Comparison of ENCODE assay signal across 8 mouse cellular contexts in the genomic region with DNA sequence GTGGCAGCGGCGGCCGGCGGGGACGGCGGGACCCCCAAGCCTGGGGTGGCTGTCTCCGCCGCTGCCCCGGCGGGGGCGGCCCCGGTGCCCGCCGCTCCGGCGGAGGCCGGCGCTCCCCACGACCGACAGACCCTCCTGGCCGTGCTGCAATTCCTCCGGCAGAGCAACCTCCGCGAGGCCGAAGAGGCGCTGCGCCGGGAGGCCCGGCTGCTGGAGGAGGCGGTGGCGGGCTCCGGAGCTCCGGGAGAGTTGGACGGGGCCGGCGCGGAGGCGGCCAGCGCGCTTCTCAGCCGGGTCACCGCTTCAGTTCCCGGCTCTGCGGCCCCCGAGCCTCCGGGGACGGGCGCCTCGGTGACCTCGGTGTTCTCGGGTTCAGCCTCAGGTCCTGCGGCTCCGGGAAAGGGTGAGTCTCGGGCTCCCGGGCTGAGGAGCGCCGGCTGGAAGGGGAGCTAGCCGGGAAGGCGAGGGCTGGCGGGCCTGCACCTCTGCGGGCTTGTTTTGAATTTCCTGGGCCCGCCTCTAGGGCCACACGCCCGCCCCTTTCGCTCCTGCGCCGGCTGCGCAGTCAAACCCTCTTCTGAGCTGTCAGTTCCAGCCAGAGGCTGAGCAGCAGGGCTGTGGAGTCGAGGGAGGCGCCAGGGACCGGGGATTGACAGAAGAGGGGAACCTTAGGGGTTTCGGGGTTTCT. TPM values are rescaled to one million over a fixed set of nuclear protein-coding genes. Genes with fewer than 3 reads are reported as not detected.
DNase-seq lines count a peak whose midpoint lies in the region; ATAC-seq and TF ChIP-seq lines count a peak whose summit lies in the region.

No protein-coding gene starts in this region.

- no peaks in the 10 kb centered on the region for H3K27me3 ChIP-seq in CH12.LX (replicated peaks)
- H3K27me3 ChIP-seq in forebrain, embryonic 11.5 days (ENCODE audit: control insufficient read depth, insufficient read depth, low read length): no peaks in the 10 kb centered on the region
- no peaks in the 10 kb centered on the region for H3K27me3 ChIP-seq in heart, embryonic 16.5 days (ENCODE audit: control insufficient read depth, insufficient read depth, low read length)
- H3K27me3 ChIP-seq in liver, embryonic 15.5 days: no peaks in the 10 kb centered on the region
- H3K27me3 ChIP-seq in neural tube, embryonic 11.5 days (ENCODE audit: control insufficient read depth, insufficient read depth, low read length): no peaks in the 10 kb centered on the region
- H3K27me3 ChIP-seq in stomach, postnatal 0 days (ENCODE audit: control insufficient read depth, insufficient read depth, low read length): no peaks in the 10 kb centered on the region

- dilution Hi-C loops in CH12.LX (cut with MboI; ENCODE audit: extremely low pct_ligation_motif_present, extremely low pct_unique_long_range_greater_than_20kb, low sequenced_read_pairs): no loop called here

- TF ChIP-seq POLR2A in CH12.LX (IDR thresholded peaks at IDR 0.05; ENCODE audit: low read depth, low read length): peak; percentile 62

- peak overlapping the region; percentile 83; the same call in 1 of the 2 replicates for H3K4me2 ChIP-seq in CH12.LX (ENCODE audit: insufficient read depth, low read depth, poor library complexity, severe bottlenecking)
- H3K4me2 ChIP-seq in forebrain, embryonic 11.5 days (ENCODE audit: low read depth, low read length, severe bottlenecking): peak overlapping the region; percentile 72
- peak overlapping the region; percentile 93 for H3K4me2 ChIP-seq in heart, embryonic 16.5 days (ENCODE audit: low read depth, low read length)
- H3K4me2 ChIP-seq in liver, embryonic 15.5 days: peak overlapping the region; percentile 83
- H3K4me2 ChIP-seq in neural tube, embryonic 11.5 days (ENCODE audit: low read depth): peak overlapping the region; percentile 65
- peak overlapping the region; percentile 70 for H3K4me2 ChIP-seq in stomach, postnatal 0 days (replicated peaks; ENCODE audit: low read depth)

- TF ChIP-seq RAD21 in CH12.LX (IDR thresholded peaks at IDR 0.05; ENCODE audit: low read depth, low read length): no peak

- DNase-seq in CH12.LX (ENCODE audit: extremely low read depth): peak; percentile 83
- peak; percentile 80 for DNase-seq in c-Kit-positive CD71-positive TER-119-negative erythroid progenitor cells, embryonic 14.5 days (ENCODE audit: low read depth)
- peak; percentile 90 for DNase-seq in forebrain, embryonic 11.5 days (ENCODE audit: low spot score)
- DNase-seq in kidney, postnatal 36 days: peak; percentile 89 to 92
- peak; percentile 87 for DNase-seq in neural tube, embryonic 11.5 days (ENCODE audit: low spot score)
- peak; percentile 89 for DNase-seq in stomach, postnatal 0 days (ENCODE audit: low spot score)

- under 1% methylated on average over 53 of the region's 72 CpGs for WGBS in forebrain, embryonic 11.5 days
- WGBS in heart, embryonic 16.5 days: under 1% methylated on average over 56 of the region's 72 CpGs
- under 1% methylated on average over 72 of the region's 72 CpGs for WGBS in liver, embryonic 15.5 days (ENCODE audit: insufficient replicate concordance)
- 1% methylated on average over 36 of the region's 72 CpGs for WGBS in neural tube, embryonic 11.5 days
- WGBS in stomach, postnatal 0 days: 0% methylated on average over 29 of the region's 72 CpGs

- TF ChIP-seq EP300 in CH12.LX (IDR thresholded peaks at IDR 0.05; ENCODE audit: low read length): no peak
- no peak for TF ChIP-seq EP300 in stomach, postnatal 0 days (optimal IDR thresholded peaks at IDR 0.05)

- H3K9ac ChIP-seq in CH12.LX (ENCODE audit: insufficient read depth, low read depth): peak overlapping the region; percentile 91
- peak overlapping the region; percentile 85 for H3K9ac ChIP-seq in forebrain, embryonic 11.5 days (ENCODE audit: low read length)
- H3K9ac ChIP-seq in heart, embryonic 16.5 days (ENCODE audit: low read length): peak overlapping the region; percentile 89
- peak overlapping the region; percentile 99 for H3K9ac ChIP-seq in liver, embryonic 15.5 days
- peak overlapping the region; percentile 90 for H3K9ac ChIP-seq in neural tube, embryonic 11.5 days (ENCODE audit: low read length)
- peak overlapping the region; percentile 94 for H3K9ac ChIP-seq in stomach, postnatal 0 days (ENCODE audit: low read length)

- H3K36me3 ChIP-seq in CH12.LX (replicated peaks in 1 of 2; ENCODE audit: control insufficient read depth in 1 of 2, insufficient read depth in 1 of 2, low read length in 1 of 2): peaks cover 7 to 30% of the 10 kb centered on the region in 2 experiments
- H3K36me3 ChIP-seq in forebrain, embryonic 11.5 days (ENCODE audit: control insufficient read depth, insufficient read depth, low read length): no peaks in the 10 kb centered on the region; the same call in 1 of the 2 replicates
- peaks cover 16% of the 10 kb centered on the region for H3K36me3 ChIP-seq in heart, embryonic 16.5 days (ENCODE audit: control insufficient read depth, insufficient read depth)
- peaks cover 25% of the 10 kb centered on the region for H3K36me3 ChIP-seq in liver, embryonic 15.5 days (replicated peaks)
- H3K36me3 ChIP-seq in neural tube, embryonic 11.5 days (ENCODE audit: control insufficient read depth, insufficient read depth, low read length): no peaks in the 10 kb centered on the region; the same call in 1 of the 2 replicates
- H3K36me3 ChIP-seq in stomach, postnatal 0 days (ENCODE audit: control insufficient read depth, insufficient read depth, low read length): 0 out of 2 replicates have a peak, but pooled peaks cover 2% of the 10 kb centered on the region

- in situ Hi-C loops in CH12.LX (cut with MboI; ENCODE audit: low pct_ligation_motif_present, low pct_unique_long_range_greater_than_20kb, low sequenced_read_pairs): no loop called here

- H3K4me1 ChIP-seq in CH12.LX (ENCODE audit: control insufficient read depth in 1 of 2, insufficient read depth in 2 of 2): peaks cover 0 to 16% of the 10 kb centered on the region in 2 experiments; a peak in 2 of 4 replicates
- peaks cover 4% of the 10 kb centered on the region; the same call in 1 of the 2 replicates for H3K4me1 ChIP-seq in forebrain, embryonic 11.5 days (replicated peaks; ENCODE audit: control insufficient read depth, insufficient read depth, low read length)
- H3K4me1 ChIP-seq in heart, embryonic 16.5 days (ENCODE audit: control insufficient read depth, insufficient read depth, low read length): peaks cover 15% of the 10 kb centered on the region
- H3K4me1 ChIP-seq in liver, embryonic 15.5 days (replicated peaks): peaks cover 24% of the 10 kb centered on the region
- peaks cover 6% of the 10 kb centered on the region; the same call in 1 of the 2 replicates for H3K4me1 ChIP-seq in neural tube, embryonic 11.5 days (ENCODE audit: control insufficient read depth, insufficient read depth, low read length)
- H3K4me1 ChIP-seq in stomach, postnatal 0 days (replicated peaks; ENCODE audit: control insufficient read depth, insufficient read depth): no peaks in the 10 kb centered on the region

- H3K79me2 ChIP-seq in CH12.LX (replicated peaks; ENCODE audit: control insufficient read depth, extremely low read depth, insufficient read depth, poor library complexity, severe bottlenecking): peaks cover 10% of the 10 kb centered on the region

- H3K27ac ChIP-seq in CH12.LX (ENCODE audit: insufficient read depth, low read depth): peak overlapping the region; percentile 57; the same call in 1 of the 2 replicates
- H3K27ac ChIP-seq in forebrain, embryonic 11.5 days (ENCODE audit: low read depth, low read length): peak overlapping the region; percentile 63; the same call in 1 of the 2 replicates
- peak overlapping the region; percentile 87 for H3K27ac ChIP-seq in heart, embryonic 16.5 days (ENCODE audit: low read length)
- peak overlapping the region; percentile 97 for H3K27ac ChIP-seq in liver, embryonic 15.5 days (replicated peaks)
- peak overlapping the region; percentile 75 for H3K27ac ChIP-seq in neural tube, embryonic 11.5 days (ENCODE audit: low read depth, low read length)
- peak overlapping the region; percentile 93 for H3K27ac ChIP-seq in stomach, postnatal 0 days (replicated peaks)

- ATAC-seq in forebrain, embryonic 11.5 days (replicated peaks; ENCODE audit: low FRiP score): peak; percentile 89
- ATAC-seq in heart, embryonic 16.5 days (replicated peaks; ENCODE audit: extremely low read depth, insufficient read depth, low FRiP score): peak; percentile 94
- ATAC-seq in liver, embryonic 15.5 days (ENCODE audit: insufficient read depth): peak; percentile 93
- peak; percentile 86 for ATAC-seq in neural tube, embryonic 11.5 days (ENCODE audit: insufficient read depth, low FRiP score, low TSS enrichment)
- peak; percentile 94 for ATAC-seq in stomach, postnatal 0 days (ENCODE audit: low FRiP score, low TSS enrichment)

- no peak for TF ChIP-seq CTCF in CH12.LX (conservative IDR thresholded peaks at IDR 0.05 in 1 of 2, IDR thresholded peaks at IDR 0.05 in 1 of 2; ENCODE audit: low read depth in 2 of 2, low read length in 2 of 2)
- TF ChIP-seq CTCF in stomach, postnatal 0 days (IDR thresholded peaks at IDR 0.05; ENCODE audit: low read depth): peak; percentile 45

- H3K9me3 ChIP-seq in CH12.LX (replicated peaks; ENCODE audit: low read length): no peaks in the 10 kb centered on the region
- no peaks in the 10 kb centered on the region for H3K9me3 ChIP-seq in forebrain, embryonic 11.5 days (ENCODE audit: control insufficient read depth, low read length)
- no peaks in the 10 kb centered on the region for H3K9me3 ChIP-seq in heart, embryonic 16.5 days (replicated peaks; ENCODE audit: control insufficient read depth, low read length)
- no peaks in the 10 kb centered on the region for H3K9me3 ChIP-seq in liver, embryonic 15.5 days (replicated peaks)
- no peaks in the 10 kb centered on the region for H3K9me3 ChIP-seq in neural tube, embryonic 11.5 days (ENCODE audit: control insufficient read depth, low read length)
- H3K9me3 ChIP-seq in stomach, postnatal 0 days (ENCODE audit: control insufficient read depth, low read length): no peaks in the 10 kb centered on the region

- H3K4me3 ChIP-seq in CH12.LX (replicated peaks in 1 of 3; ENCODE audit: low read depth in 2 of 3, low read length in 2 of 3, poor library complexity in 1 of 3): peak overlapping the region; percentile 73 to 97 (median 93)
- peak overlapping the region; percentile 90 for H3K4me3 ChIP-seq in forebrain, embryonic 11.5 days (ENCODE audit: low read depth, low read length)
- peak overlapping the region; percentile 88 for H3K4me3 ChIP-seq in heart, embryonic 16.5 days (ENCODE audit: low read length)
- H3K4me3 ChIP-seq in liver, embryonic 15.5 days (replicated peaks): peak overlapping the region; percentile 99
- peak overlapping the region; percentile 99 for H3K4me3 ChIP-seq in neural tube, embryonic 11.5 days (ENCODE audit: low read depth, low read length)
- H3K4me3 ChIP-seq in stomach, postnatal 0 days (ENCODE audit: low read depth, low read length): peak overlapping the region; percentile 98

RNA-seq across cellular contexts. Expression of gene Taf5, which starts 0.5 kb away (rescaled TPM):
- 10.0 and 10.4 TPM in 2 replicates for total RNA-seq in CH12.LX (2012; rRNA removed)
- 13.7 and 15.5 TPM in 2 replicates for total RNA-seq in CH12.LX (2014; rRNA removed)
- polyA plus RNA-seq in CH12.LX (2012; ENCODE audit: insufficient read length, low read depth): 8.9 and 10.5 TPM in 2 replicates
- polyA plus RNA-seq in forebrain, embryonic 11.5 days (2014; fragmentation: Nextera tagmentation; extraction: Ambion mirVana): 10.6 and 11.8 TPM in 2 replicates
- 2.7 and 3.3 TPM in 2 replicates for polyA plus RNA-seq in heart, embryonic 16.5 days (2015; fragmentation: Nextera tagmentation; extraction: Ambion mirVana)
- 3.8 and 4.0 TPM in 2 replicates for polyA plus RNA-seq in liver, embryonic 15.5 days (2015; fragmentation: Nextera tagmentation; extraction: Ambion mirVana)
- 10.3 and 12.8 TPM in 2 replicates for polyA plus RNA-seq in neural tube, embryonic 11.5 days (2014; fragmentation: Nextera tagmentation; extraction: Ambion mirVana)
- polyA plus RNA-seq in stomach, postnatal 0 days (2015; fragmentation: Nextera tagmentation; extraction: Ambion mirVana): 1.6 and 1.8 TPM in 2 replicates

RNA-seq across cellular contexts. Expression of gene Pcgf6, which starts 17.4 kb away (rescaled TPM):
- total RNA-seq in CH12.LX (2012; rRNA removed) (17.3 and 20.1 TPM in 2 replicates), CH12.LX (2014; rRNA removed) (43.8 and 48.0 TPM in 2 replicates)
- polyA plus RNA-seq in CH12.LX (2012; ENCODE audit: insufficient read length, low read depth): 35.7 and 39.7 TPM in 2 replicates
- polyA plus RNA-seq in forebrain, embryonic 11.5 days (2014; fragmentation: Nextera tagmentation; extraction: Ambion mirVana): 35.1 and 37.3 TPM in 2 replicates
- 8.0 and 8.2 TPM in 2 replicates for polyA plus RNA-seq in heart, embryonic 16.5 days (2015; fragmentation: Nextera tagmentation; extraction: Ambion mirVana)
- polyA plus RNA-seq in liver, embryonic 15.5 days (2015; fragmentation: Nextera tagmentation; extraction: Ambion mirVana): 6.5 and 7.3 TPM in 2 replicates
- polyA plus RNA-seq in neural tube, embryonic 11.5 days (2014; fragmentation: Nextera tagmentation; extraction: Ambion mirVana): 31.0 and 33.5 TPM in 2 replicates
- polyA plus RNA-seq in stomach, postnatal 0 days (2015; fragmentation: Nextera tagmentation; extraction: Ambion mirVana): 9.8 and 10.1 TPM in 2 replicates

RNA-seq across cellular contexts. Expression of gene Usmg5, which starts 22.4 kb away (rescaled TPM):
- total RNA-seq in CH12.LX (2012; rRNA removed) (226 and 344 TPM in 2 replicates), CH12.LX (2014; rRNA removed) (500 and 646 TPM in 2 replicates)
- 511 and 674 TPM in 2 replicates for polyA plus RNA-seq in CH12.LX (2012; ENCODE audit: insufficient read length, low read depth)
- 944 and 1,025 TPM in 2 replicates for polyA plus RNA-seq in forebrain, embryonic 11.5 days (2014; fragmentation: Nextera tagmentation; extraction: Ambion mirVana)
- 2,224 and 2,366 TPM in 2 replicates for polyA plus RNA-seq in heart, embryonic 16.5 days (2015; fragmentation: Nextera tagmentation; extraction: Ambion mirVana)
- polyA plus RNA-seq in liver, embryonic 15.5 days (2015; fragmentation: Nextera tagmentation; extraction: Ambion mirVana): 521 and 705 TPM in 2 replicates
- polyA plus RNA-seq in neural tube, embryonic 11.5 days (2014; fragmentation: Nextera tagmentation; extraction: Ambion mirVana): 1,081 and 1,145 TPM in 2 replicates
- polyA plus RNA-seq in stomach, postnatal 0 days (2015; fragmentation: Nextera tagmentation; extraction: Ambion mirVana): 1,643 and 1,847 TPM in 2 replicates

RNA-seq across cellular contexts. Expression of gene Pdcd11, which starts 22.5 kb away (rescaled TPM):
- total RNA-seq in CH12.LX (2012; rRNA removed): 49.7 and 62.0 TPM in 2 replicates
- 24.6 and 26.6 TPM in 2 replicates for total RNA-seq in CH12.LX (2014; rRNA removed)
- polyA plus RNA-seq in CH12.LX (2012; ENCODE audit: insufficient read length, low read depth): 78.0 and 79.7 TPM in 2 replicates
- polyA plus RNA-seq in forebrain, embryonic 11.5 days (2014; fragmentation: Nextera tagmentation; extraction: Ambion mirVana): 13.0 and 13.8 TPM in 2 replicates
- 4.9 and 5.0 TPM in 2 replicates for polyA plus RNA-seq in heart, embryonic 16.5 days (2015; fragmentation: Nextera tagmentation; extraction: Ambion mirVana)
- 3.5 TPM in 2 replicates for polyA plus RNA-seq in liver, embryonic 15.5 days (2015; fragmentation: Nextera tagmentation; extraction: Ambion mirVana)
- 9.8 and 11.0 TPM in 2 replicates for polyA plus RNA-seq in neural tube, embryonic 11.5 days (2014; fragmentation: Nextera tagmentation; extraction: Ambion mirVana)
- polyA plus RNA-seq in stomach, postnatal 0 days (2015; fragmentation: Nextera tagmentation; extraction: Ambion mirVana): 4.2 TPM in 2 replicates

RNA-seq across cellular contexts. Expression of gene Nt5c2, which starts 53.1 kb away (rescaled TPM):
- total RNA-seq in CH12.LX (2012; rRNA removed) (15.1 and 22.5 TPM in 2 replicates), CH12.LX (2014; rRNA removed) (21.1 and 26.0 TPM in 2 replicates)
- 58.8 and 62.9 TPM in 2 replicates for polyA plus RNA-seq in CH12.LX (2012; ENCODE audit: insufficient read length, low read depth)
- 71.8 and 77.9 TPM in 2 replicates for polyA plus RNA-seq in forebrain, embryonic 11.5 days (2014; fragmentation: Nextera tagmentation; extraction: Ambion mirVana)
- polyA plus RNA-seq in heart, embryonic 16.5 days (2015; fragmentation: Nextera tagmentation; extraction: Ambion mirVana): 136 and 142 TPM in 2 replicates
- polyA plus RNA-seq in liver, embryonic 15.5 days (2015; fragmentation: Nextera tagmentation; extraction: Ambion mirVana): 42.7 and 44.4 TPM in 2 replicates
- polyA plus RNA-seq in neural tube, embryonic 11.5 days (2014; fragmentation: Nextera tagmentation; extraction: Ambion mirVana): 68.3 and 71.7 TPM in 2 replicates
- polyA plus RNA-seq in stomach, postnatal 0 days (2015; fragmentation: Nextera tagmentation; extraction: Ambion mirVana): 59.4 and 70.9 TPM in 2 replicates

Comparison
In these comparisons a context has a peak if more than half of its experiments do, and no peak if none do; other contexts are left out.
1. Peak in every context shown above with its lines: DNase-seq, ATAC-seq, H3K4me3 ChIP-seq and H3K27ac ChIP-seq.